Mouse (Mus musculus) lung, adult 2 months (tissue): ENCODE results near the gene Efr3b.

ENCODE experiments used
- CTCF ChIP-seq: fragments of 200-500 bp; IDR thresholded peaks from 2 replicates; pipeline ENCODE4 v1.5.1; 2011; ENCODE audit warnings: mild to moderate bottlenecking, low read length, control low read depth; ENCODE audit not compliant: insufficient read depth
- POLR2A ChIP-seq: fragments of 200-500 bp; IDR thresholded peaks from 2 replicates; pipeline ENCODE4 v1.6.1; 2011; ENCODE audit warnings: low read depth, mild to moderate bottlenecking, control low read depth, low read length, borderline replicate concordance; ENCODE audit errors: extremely low read depth

DNA sequence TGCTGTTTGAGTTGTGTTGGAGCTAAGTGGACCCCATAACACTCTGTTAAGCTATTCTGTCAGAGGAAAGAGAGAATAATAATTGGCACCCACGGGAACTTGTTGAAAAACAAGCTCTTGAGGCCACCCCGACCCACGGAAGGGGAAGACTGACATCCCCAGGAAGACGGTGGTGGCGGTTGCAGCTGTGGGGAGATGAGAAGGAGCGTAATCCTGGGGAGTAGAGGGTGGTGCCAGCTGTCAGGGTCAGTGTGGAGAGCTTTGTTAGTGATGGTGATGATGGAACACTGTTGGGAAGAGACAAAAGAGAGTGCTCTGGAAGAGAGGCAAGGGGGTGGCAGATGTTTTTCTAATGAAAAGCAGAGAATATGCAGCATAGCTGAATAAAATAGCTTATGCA is 9.3 kb upstream of the Efr3b start:
- no peak for TF ChIP-seq CTCF
- no peak for TF ChIP-seq POLR2A
